Mouse (Mus musculus): Measurements from ENCODE around the gene Opcml. TPM values are rescaled to one million over a fixed set of nuclear protein-coding genes. Genes with fewer than 3 reads are reported as not detected.

Opcml gene
- polyA plus RNA-seq, 2 experiments from 2014 or later: 0.40 TPM; not detected in 1

DNA sequence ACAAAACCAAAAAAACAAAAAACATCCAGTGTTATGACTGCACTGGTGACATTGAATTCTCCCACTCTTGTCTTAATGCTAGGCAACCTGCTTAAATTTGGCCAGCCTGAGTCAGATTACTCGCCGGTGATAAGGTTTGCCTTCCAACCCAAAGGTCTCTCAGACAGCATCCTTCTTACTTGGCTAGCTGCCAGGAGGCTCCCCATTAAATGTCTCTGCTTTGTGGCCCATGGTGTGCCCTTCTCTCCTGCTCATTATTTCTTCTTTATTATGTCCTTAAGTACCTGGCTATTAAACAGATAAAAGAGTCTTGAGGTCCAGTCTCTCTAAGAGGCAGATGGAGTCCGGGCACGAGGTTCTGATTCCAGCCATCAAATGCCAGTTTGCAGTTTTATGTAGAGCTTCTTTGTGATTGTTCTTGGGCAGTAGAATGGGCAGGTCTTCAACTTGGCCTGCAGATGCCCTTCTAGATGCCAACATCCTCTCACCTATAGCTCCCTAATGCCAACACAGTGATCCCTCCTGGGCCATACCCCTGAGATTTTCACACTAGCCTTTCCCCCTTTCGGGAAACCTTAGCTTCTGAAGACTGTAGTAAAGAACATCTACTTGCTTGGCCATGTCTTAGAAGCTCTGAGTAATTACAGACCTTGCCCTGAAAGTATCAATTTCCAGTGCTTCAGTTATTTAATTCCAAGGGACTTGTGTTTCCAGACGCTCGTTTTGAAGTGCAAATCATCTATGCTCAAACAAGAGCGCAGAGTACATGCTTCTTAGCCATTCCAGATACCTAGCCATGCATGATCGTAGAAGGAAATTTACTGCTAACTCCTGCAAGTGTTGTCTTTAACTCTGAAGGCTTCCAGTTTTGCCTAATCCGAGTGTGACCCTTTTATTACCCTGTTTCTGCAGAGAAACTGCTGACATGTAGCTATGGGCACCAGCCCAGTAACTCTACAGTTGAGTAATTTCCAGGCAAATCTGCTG is 986.2 kb downstream of the Opcml start:
- no peak for ATAC-seq

DNA sequence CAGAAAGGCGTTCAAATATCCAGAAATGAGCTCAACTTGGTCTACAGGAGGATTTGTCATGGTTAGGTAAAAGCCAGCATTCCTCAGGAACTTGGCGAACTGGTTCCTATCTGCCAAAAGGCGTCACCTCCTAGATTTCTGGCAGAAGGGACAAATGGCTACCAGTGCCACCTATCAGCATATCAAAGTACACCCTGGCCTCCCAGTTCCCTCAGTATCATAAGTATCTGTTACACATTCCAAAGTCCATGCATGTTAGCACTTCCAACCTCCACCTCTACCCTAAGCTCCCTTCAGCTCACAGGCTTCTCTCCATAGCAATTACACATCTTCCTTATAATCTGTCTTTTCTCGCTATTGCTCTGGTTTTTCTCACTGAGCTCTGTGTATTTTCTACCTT is 993.3 kb downstream of the Opcml start:
- ATAC-seq: no peak

DNA sequence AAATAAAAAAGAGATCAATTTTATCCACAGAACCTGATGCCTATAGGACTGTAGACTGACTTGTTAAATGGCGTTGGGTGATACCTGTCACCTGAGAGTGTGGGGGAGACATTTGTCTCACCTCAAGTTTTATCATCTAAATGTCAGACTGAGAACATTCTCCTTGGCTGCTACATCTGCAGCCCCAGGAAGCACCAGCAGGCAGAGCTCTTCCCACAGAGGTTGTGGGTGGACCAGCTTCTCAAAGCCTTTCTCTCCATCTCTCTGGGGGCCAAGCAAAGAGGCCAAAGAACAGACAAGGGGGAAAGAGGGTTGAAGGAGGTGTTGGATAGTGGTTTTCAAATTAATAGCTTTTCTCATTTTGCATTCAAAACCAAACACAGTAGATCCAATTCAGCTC is 998.9 kb downstream of the Opcml start:
- ATAC-seq: no peak

- no peak for ATAC-seq
Measured at GRCm38 (mm10) chr9:28800100-28800499, 1009.5 kb downstream of the Opcml start.

DNA sequence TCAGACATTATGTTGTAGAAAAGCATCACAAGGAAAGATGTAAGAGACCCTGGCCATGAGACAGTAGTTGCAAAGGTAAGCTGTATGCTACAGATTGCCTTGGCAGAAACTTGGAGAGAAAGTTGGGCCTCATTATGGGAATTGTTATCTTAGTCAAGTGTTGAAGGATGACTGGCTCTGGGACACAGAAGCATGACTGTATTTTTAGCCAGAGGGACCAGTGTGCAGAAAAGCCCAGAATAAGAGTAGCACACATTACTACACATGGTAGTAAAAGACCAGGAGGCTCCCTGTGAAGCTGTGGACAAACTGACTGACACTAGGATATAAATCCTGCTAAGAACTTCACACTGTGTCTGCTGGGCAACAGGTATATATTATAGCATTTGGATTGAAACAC is 1016.1 kb downstream of the Opcml start:
- ATAC-seq: no peak

GRCm38 (mm10) chr9:28822060-28822459 is 1031.5 kb downstream of the Opcml start:
- no peak for ATAC-seq

- ATAC-seq: no peak
Measured at GRCm38 (mm10) chr9:28822466-28822865, 1031.9 kb downstream of the Opcml start.

GRCm38 (mm10) chr9:28825821-28826220 is 1035.2 kb downstream of the Opcml start:
- no peak for ATAC-seq

DNA sequence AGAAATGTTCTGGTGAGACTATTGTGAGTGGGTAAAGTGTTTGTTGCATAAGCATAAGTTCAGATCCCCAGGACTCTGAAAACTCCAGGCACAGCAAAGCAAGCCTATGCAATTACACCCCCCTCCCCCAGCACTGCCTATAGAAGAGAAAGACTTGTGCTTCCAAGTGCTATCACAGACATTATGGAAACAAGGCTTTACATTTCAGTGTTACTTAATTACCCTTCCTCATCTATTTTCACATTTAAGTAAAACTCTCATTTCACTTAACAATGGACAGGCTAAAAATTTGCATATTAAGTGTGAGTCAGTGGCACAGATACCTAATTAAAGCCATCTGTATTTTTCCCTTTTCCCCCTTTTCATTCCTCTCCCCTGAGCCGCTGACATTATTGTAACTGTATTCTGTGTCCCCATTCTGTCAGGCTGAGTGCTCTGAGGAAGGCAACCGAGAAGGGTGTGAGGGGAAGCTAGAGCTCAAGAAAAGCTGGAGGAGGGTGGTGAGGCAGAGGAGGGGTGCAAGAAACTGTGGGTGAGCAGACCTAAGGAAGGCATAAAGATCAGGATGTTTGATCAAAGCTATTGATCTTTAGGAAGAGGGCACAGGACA is 1055.5 kb downstream of the Opcml start:
- ATAC-seq: no peak

- ATAC-seq: no peak
Measured at GRCm38 (mm10) chr9:28855826-28856225, 1065.3 kb downstream of the Opcml start.

GRCm38 (mm10) chr9:28861983-28862382 is 1071.4 kb downstream of the Opcml start:
- no peak for ATAC-seq

- ATAC-seq: no peak
Measured at GRCm38 (mm10) chr9:28867256-28867655, 1076.7 kb downstream of the Opcml start.

DNA sequence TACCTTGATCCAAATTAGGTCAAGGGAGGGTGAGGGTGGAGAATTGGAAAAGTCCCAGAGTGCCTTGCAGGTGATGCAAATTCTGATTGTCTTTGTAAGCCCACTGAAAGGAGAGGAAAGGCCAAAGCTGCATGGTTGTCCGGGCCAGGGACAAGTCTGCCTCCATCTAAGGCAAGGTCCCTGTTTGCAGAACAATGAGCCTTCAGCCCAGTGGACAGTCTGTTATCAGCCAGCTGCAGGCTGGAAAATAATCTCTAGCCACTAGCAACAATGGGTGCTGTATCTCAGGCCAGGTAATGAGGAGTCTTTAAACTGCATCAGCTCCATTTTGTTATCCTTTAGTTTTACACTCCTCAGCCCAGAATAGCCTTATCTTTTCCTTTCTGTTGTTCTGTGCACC is 1079.9 kb downstream of the Opcml start:
- no peak for ATAC-seq

- ATAC-seq: no peak
Measured at GRCm38 (mm10) chr9:28882566-28882965, 1092.0 kb downstream of the Opcml start.

DNA sequence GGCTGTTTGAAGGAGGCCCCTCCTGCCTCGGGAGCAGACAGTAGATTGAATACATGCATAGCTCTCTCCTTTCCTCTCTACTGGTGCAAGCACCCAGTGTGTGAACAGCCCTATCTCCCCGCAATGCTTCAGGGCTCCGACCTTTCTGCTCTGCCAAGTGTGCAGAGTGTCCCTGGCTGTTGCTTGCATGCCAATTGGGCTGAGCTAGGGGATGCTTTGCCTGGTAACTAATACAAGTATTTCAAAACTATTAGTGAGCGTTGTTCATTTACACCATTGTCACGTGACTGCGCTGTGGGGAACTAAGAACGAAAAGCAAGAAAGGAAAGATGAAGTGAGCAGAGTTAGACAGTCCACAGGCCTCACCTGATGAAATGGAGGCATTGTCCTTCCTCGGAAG is 1101.0 kb downstream of the Opcml start:
- no peak for ATAC-seq

- ATAC-seq: no peak
Measured at GRCm38 (mm10) chr9:28903291-28903690, 1112.7 kb downstream of the Opcml start.

DNA sequence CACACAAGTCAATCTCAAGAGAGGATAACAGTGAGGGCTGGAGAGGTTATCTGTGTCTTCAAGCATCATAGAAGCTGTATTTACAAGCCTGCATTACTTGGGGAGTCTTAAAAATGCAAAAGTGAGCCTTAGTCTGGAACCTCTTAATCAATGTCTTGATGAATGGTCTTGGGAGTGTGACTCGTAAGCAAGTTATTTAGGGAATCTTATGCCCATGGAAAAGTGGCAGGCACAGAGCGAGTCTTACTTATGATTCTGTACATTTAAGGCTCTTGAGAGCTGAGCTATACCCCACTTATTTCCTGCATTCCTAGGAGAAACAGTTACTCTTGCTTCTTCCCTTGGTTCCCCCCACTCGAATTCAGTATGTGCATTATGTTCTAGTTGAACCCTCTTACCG is 1119.2 kb downstream of the Opcml start:
- ATAC-seq: no peak

DNA sequence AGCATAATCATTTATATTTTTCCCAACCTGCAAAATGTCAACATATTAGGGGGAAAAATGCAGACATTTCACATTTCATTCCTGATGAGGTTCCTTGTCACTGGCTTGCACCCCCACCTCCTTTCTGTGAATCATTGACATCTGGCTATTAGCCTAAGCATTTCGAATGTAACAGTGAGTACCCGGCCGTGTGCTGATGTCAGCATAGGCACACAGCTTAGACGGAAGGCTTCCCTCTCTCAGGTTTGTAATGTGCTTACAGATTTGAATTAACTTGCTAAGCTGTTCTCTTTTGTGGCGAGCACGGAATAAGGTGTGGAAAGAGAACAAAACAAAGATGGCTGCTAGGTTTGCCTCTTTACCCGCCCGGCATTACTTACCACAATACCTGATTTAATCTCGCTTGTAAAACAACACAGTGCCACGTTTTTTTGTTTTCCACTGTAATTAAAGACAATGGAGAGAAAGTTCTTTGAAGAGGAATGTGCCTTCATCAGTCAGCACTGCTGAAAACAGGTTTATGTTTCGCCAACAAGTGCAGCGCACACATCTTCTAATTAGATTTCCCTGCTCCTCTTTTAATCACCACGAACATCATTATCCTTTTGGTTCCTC is 1121.1 kb downstream of the Opcml start:
- no peak for ATAC-seq

GRCm38 (mm10) chr9:28932069-28932468 is 1141.5 kb downstream of the Opcml start:
- ATAC-seq: no peak

GRCm38 (mm10) chr9:28937163-28937562 is 1146.6 kb downstream of the Opcml start:
- no peak for ATAC-seq

- no peak for ATAC-seq
Measured at GRCm38 (mm10) chr9:28937980-28938379, 1147.4 kb downstream of the Opcml start.

DNA sequence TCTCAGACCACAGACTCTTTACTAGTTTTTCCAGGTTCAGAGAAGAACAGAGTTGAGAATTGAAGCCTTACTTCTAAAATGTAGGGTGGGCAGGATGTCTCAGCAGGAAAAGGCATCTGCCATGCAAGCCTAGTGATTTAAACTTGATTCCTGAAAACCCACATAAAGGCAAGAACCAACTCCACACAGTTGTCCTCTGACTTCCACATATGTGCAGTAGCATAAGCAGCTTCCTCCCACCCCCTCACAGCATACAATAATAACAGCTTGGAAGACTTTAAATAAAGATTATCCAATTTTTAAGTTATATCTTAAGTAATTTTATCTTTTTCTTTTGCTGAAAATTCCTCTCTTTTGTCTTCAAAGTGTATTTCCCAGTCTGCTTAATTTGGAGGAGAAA is 1150.3 kb downstream of the Opcml start:
- no peak for ATAC-seq

DNA sequence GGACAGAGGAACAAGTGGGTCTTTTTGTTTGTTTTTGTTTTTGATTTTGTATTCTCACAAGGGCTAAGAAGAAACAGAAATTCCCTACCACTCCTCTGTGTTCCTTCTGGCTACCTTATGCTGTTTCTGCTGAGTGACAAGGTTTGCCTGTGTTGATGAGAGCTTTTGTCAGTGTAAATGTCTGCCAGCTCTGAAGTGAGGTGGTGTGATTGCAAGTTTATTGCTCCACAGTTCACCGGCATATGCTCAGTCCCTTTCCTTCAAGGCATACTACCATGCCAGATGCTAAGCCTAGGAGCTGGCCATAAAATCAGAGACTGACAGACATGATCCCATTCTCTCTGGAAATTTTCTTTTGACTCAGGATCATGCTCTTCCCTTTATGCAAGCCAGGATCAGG is 1178.9 kb downstream of the Opcml start:
- ATAC-seq: no peak
